Mouse (Mus musculus) embryo, embryonic 10 days (tissue): ENCODE data around the gene Nop53.
A peak's percentile ranks its signal among the peaks of the same experiment; 100 is the strongest.
"Not testable (repeated sequence)": the region's sequence is repeated elsewhere in the genome, so short reads cannot be mapped to it uniquely, and the experiment has no call there.

Experiments
- DNase-seq: peaks from one replicate; pipeline ENCODE4 v3.0.0-alpha.2; 2015; ENCODE audit warnings: low spot score

The Nop53 gene

GRCm38 (mm10) chr7:15920645-15921190 is 25.2 kb downstream of the Nop53 start:
- no peak for DNase-seq

DNA sequence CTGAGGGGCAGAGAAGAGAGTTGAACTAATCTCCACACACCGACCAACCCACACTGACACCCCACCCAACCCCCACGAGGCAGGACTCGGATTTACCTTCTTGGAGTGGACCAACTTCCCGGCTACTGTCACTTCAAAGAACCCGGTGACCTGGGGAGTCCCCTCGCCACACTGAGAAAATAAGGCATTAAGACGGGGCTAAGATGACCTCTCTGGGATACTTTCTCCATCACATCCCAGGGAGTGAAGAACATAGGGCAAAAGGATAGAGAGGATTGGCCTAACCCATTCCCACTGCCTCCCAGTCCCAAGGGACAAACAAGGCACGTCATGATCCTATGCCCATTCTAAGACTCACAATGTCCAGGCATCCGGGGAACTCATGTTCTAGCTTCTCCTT is 25.9 kb downstream of the Nop53 start:
- DNase-seq = no peak

DNA sequence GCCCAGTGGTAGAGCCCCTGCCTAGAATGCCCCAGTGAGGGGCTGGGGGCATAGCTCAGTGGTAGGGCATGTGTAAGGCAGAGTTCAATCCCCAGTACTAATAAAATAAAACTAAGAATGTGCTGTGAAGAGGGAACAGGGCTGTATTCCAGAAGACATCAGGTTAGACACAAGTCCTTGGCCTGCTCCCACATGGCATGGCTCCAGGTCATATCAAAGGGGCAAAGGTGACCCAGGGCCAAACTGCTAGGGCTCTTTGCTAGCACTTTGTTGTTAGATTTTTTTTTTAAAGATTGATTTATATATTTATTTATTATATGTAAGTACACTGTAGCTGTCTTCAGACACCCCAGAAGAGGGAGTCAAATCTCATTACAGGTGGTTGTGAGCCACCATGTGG is 27.5 kb downstream of the Nop53 start:
- no peak for DNase-seq

GRCm38 (mm10) chr7:15916996-15917395 is 28.9 kb downstream of the Nop53 start:
- no peak for DNase-seq

- DNase-seq = no peak
These were observed 29.6 kb downstream of the Nop53 start for GRCm38 (mm10) chr7:15916134-15916723.

DNA sequence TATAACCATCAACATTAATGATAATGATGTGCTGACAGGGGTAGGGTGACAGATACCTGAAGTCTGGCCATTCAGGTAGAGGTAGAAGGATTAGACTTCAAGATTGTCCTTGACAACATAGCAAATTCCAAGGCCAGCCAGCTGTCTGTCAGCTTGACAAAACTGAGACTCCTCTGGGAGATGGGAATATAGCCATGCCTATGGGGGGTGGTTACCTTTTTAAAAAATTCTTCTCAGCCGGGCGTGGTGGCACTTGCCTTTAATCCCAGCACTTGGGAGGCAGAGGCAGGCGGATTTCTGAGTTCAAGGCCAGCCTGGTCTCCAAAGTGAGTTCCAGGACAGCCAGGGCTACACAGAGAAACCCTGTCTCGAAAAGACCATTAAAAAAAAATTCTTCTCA is 30.2 kb downstream of the Nop53 start:
- not testable (repeated sequence) for DNase-seq

- DNase-seq = no peak
These were observed 31.1 kb downstream of the Nop53 start for GRCm38 (mm10) chr7:15914751-15915150.

DNA sequence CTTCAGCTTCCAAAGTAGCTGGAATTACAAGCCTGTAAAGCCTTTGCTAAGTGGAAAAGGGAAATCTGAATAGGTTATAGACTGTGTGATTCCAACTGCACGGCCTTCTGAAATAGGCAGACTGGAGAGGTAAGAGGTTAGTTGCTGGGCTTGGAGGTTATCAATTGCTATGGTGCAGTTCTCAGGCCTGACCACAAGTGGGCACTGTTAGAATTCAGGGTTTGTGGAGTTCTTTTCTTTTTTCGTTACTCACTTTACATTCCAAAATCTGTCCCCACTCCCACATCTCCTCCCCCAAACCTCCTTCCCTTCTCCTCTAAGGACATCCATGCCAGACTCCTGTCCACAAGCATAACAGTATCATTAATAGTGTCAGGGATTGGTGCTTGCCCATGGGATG is 31.6 kb downstream of the Nop53 start:
- DNase-seq = peak; percentile 53

- DNase-seq = peak; percentile 86
These were observed 33.7 kb downstream of the Nop53 start for GRCm38 (mm10) chr7:15912183-15912582.

DNA sequence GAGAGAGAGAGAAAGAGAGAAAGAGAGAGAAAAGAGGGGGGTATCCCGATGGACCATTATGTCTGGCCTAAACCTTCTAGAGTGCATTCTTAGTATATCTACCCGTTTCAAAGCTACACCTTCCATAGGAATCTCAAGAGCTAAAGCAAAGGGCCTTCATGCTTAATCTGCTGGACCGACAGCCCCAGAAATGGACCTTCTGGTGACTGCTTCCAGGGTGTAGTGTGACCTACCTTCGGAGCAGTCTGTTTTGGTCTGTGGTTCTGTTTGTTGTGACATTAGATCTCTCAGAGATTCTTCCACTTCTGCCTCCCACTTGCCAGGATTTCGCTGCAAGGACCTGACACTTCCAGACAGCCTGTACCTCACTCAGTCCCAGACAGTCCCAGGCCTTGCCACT is 35.4 kb downstream of the Nop53 start:
- no peak for DNase-seq

DNA sequence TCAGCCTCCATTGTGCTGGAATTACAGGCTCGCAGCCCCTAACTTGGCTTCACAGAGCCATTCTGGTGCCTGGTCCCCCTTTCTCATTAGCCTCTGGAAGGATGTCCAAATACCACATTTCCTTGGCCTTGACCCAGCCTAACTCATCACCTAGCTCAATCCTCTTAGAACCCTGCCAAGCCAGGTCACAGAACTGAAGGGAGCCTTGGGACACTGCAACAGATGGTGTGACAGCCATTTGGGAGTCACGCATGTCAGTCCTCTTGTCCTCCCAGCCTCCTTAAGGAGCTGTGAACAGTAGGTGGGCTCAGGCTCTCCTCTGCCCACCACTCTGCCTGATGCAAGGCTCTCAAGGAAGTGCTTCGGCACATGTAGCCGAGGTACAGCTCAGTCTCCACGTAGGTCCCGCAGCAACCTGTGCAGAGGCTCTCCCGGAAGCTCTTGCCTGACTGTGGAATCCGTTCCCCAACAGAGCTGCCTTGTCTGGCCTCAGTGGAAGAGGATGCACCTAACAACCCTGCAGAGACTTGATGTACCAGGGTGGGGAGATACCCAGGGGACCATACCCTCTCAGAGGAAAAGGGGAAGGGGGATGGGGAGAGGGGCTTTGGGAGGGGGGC is 37.8 kb downstream of the Nop53 start:
- DNase-seq = no peak

DNA sequence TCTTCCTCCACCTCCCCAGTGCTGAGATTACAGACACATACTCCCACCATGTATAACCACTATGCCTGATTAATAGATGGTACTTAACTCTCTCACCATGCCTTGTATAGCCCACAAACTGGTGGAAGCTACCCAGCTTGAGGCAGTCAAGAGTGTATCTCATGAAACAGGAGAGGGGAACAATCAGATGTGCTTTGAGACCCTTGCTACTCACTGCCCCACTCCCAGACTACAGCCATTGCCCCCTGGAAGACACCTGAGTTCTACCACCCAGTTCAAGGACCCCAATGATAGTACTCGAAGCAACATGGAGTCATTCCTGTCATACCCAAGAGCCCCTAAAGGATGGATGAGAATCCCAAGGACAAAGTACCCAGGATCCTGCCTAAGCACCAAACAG is 39.3 kb downstream of the Nop53 start:
- no peak for DNase-seq

- no peak for DNase-seq
These were observed 40.0 kb downstream of the Nop53 start for GRCm38 (mm10) chr7:15905861-15906260.

DNA sequence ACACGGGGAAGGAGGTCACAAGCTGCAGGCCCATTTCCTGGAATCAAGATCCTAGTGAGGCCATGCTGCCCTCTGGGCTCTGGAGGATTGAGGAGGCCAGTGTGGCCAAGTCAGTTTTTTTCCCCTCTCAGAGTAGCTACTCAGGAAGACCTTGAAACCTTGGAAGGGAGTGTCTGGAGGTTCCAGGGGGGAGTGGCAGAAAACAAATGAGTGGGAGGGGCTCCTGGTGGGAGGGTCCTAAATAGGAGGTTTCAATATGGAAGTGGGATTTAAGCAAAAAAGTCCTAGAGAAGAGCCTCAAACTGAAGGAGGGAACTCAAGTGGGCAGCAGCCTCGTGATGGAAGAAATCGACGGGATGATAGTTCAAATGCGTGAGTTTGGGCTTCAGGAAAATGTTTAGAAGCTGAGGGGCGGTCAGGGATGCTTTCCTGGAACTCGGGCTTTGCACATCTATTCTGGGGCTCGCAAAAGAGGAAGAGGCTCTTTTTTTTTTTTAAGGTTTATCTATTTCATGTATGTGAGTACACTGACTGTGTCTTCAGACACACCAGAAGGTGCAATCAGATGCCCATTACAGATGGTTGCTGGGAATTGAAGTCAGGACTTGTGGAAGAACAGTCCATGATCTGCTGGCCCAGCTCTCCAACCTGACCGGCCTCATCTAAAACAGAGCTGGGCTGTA is 44.4 kb downstream of the Nop53 start:
- DNase-seq = no peak

DNA sequence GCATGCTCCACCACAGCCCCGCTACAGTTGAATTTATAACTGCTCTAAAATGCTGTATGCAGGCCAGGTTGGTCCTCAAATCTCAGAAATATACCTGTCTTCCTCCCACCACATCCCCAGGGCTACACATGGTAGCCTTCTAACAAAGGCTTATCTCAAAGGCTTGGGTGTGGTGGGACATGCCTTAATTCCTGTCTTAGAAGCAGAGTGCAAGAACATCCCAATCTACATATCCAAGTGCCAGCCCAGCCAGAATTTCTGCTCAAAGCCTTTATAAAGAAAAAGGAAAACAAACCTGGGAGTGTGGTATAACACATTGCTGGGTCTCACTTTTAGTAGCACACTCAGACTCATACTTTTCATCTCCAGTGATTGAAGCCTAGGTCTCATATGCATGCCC is 51.6 kb downstream of the Nop53 start:
- DNase-seq = no peak
